Mouse (Mus musculus): ENCODE data around the gene Zfp422.

Zfp422 gene

DNA sequence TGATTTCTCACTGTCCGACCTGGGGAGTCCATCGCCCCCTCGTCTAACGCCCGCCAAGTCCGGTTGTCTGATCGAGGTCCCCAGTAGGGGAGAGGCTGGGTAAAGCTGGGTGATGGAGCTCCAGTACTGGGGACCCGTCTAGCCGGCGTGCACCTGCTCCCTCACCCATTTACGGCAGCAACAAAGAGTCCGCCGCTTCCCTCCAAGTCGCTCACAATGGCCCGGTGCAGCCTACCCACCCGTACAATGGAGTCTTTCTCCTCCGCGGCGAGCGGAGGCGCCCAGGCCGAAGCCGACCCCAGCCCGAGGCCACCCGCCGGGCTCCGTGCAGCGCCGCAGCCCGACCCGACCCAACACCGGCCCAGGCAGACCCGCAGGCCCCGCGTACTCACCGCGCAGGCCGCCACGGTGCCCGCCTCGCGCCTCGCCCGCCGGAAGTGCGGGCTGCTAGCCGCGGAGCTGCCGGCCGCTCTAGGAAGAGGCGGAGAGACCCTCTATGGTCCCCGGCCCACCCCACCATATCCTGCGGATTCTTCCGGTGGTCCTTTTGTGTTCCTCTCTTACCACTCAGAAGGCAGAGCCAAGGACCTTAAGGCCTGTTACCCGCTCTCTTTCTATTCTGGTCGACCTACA lies at the start of gene Zfp422:
Gene Zfp422 (minus strand): TSS at position 461 of the 633 bp plus-strand sequence.
- peak; percentile 85 to 87 for DNase-seq

DNA sequence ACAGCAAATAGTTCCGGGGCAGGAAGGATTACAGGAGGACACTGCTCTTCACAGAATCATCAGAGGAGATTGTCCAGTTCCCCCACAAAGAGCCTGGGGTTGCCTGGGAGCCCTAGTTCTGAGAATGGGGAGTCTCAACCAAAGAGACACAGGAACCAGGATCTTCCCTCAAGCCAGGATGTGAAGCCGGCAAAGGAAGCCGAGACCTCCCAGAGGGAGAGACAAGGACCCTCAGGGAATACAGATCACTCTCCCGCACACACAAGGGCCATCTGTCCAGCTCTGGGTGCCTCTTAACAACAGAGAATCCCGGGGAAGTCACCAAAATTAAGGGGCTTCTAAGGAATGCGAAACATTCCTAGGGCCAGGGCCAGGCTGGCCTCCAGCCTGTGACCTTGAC lies 48.5 kb upstream of the Zfp422 start:
- no peak for DNase-seq

DNA sequence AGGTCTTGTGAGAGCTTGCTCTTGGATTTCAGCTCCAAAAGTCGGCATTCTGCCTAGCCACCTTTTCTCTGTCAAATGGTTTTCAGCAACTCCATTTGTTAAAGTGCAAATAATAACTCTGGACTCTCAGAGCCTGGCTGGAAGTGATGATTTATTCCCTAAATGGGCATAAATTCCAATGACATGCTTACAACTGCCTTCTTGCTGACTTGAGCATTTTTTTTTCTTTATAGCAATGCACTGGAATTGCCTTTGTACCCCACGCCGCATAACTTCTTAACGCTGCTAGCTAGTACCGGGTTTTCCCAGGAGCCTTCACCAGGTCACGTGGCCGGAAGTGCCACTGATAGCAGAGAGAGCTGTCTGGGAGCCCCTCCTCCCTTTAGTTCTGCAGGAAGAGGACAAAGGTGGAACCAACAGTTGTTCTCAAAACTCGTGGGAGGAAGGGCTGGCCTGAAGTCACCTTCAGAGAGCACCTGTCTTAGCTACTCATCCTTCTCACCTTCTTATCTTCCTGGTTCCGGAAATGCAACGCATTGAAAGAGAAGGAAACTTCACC lies 47.6 kb upstream of the Zfp422 start:
- no peak for DNase-seq

DNA sequence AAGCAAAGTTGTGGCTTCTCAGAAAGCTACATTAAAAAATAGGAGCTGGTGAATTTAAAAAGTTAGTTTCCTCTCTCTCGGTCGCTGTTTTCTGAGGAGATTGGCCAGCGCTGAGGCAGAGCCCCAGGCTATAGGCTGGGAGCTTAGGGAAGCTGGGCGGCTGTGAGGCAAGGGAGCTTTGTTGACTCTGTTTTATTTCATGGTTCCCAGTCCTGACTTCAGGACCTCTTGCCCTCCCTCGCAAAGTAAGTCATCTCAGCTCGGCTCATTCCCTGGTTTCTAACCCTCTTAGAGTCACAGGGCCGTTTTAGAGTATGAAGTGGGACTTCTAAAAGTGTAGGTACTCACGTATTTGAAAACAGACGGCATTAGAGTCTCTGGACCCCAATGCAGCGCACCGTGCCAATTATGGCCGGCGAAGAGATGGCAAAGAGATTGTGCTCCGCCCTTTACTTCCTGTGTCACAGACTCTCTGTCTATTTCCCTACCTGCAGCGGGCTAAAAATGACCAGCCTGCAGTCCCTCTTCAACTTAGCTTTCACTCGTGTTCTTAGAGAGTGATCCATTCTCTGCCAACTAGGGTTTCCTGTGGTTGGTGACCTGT lies 45.6 kb upstream of the Zfp422 start:
- DNase-seq = no peak

DNA sequence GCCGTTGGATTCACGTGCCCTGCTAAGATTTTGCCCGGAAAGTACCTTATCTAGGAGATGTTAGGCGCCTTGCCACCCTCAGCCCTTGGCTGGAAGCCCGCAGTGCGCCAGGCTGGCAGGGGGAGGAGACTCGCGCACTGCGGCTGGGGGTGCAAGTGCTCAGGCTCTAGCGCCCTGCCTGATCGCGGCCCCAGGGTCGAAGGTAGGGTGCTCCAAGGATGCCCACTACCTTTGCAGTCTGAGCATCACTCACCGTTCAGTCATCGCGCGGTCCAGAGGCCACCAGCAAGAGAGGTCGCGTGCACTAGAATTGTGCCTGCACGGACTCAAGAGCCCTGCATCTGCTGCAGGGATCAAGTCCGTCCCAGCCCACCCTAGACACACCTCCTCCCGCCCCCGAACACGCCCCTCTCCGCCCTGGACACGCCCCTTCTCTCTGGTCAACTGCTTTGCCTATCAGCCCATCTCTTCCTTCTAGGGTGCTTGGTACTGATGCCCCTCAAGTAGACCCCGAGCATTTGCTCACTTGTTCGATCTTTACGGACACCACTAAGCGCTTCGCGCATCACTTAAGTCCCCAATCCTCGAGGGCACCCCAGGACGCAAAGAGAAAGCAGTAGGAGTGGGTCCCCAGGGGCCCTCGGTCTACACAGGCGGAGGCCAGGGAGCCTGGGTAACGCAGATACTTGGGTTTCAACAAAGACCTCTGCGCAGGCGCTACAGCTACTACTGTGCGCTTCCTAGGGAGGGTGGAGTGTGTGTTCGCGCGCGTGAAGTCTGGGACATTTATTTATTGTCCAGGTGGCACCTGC lies 44.9 kb upstream of the Zfp422 start, which contains the start of gene Rassf4:
Gene Rassf4 (minus strand): TSS at position 482 of the 812 bp plus-strand sequence.
- DNase-seq = peak; percentile 79 to 81

DNA sequence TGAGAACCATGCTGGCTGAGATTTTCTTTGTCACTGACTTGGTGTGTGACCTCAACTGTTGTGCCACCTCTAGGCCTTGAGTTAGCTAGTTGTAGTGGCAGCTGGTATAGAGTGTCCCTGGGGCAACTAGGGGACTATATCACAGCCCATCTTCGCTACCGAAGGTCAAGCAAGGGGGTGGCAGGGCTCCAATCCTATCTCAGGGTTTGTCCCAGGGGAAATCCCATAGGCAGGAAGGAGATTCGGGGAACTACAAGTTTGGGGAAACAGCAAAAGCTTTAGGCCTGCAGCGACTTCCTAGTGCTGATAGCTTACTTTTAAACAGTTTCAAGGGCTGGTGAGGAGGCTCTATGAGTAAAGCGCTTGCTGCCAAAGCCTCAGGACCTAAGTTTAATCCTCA lies 43.5 kb upstream of the Zfp422 start:
- peak; percentile 24 to 39 for DNase-seq

DNA sequence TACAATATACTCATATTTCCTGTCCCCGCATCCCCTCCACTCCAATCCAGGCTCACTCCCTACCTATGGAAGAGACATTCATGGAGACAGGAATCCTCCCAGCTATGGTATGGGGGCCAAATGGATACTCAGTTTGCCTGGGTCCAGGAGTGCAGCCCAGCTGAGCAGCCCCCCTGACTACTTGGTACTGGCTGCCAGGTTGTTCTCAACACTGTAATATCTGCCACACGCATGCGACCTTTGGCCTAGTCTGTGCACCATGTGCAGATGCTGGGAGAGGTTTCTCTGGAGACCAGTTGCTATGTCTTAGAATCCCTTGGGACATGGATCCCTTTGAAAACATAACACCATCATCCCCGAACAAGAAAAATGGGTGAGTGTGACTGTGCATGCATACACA lies 43.0 kb upstream of the Zfp422 start:
- DNase-seq = no peak

DNA sequence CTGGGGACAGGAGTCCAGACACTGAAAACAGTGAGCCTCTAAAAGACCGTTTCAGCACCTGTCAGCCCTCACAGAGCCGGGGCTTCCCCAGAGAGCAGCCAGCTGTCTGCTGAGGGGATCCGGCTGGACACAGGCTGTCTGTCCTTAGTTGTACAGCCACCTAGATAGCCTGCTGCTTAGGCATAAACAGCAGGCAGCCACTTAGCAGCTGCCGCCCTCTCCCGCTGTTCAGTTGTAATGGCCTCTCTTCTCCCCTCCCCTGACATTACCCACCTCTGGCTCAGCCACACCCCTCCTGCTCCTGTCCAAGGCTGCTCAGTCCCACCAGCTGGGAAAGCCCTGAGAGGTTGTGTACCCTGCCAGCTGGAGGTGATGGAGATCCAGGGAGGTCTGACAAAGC lies 42.2 kb upstream of the Zfp422 start:
- DNase-seq = peak; percentile 26 to 33

DNA sequence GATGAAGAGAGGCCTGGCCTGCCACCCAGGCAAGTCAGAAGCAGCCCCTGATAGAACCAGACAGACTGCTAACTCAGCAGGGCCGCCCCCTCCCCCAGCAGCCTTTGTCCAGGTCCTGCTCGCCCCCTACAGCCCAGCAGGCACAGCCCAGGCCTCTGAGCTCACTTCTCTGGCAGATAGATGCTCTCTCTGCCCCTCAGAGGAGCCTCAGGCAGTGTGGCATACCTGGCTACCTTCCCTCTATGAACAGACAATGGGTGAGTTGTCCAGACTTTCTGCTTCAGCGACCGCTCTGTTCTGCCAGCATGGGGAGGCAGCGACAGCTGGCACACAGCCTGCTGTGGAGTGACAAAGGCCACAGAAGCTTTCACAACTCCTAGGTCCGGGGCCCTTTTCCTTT lies 41.3 kb upstream of the Zfp422 start:
- peak; percentile 74 to 78 for DNase-seq

DNA sequence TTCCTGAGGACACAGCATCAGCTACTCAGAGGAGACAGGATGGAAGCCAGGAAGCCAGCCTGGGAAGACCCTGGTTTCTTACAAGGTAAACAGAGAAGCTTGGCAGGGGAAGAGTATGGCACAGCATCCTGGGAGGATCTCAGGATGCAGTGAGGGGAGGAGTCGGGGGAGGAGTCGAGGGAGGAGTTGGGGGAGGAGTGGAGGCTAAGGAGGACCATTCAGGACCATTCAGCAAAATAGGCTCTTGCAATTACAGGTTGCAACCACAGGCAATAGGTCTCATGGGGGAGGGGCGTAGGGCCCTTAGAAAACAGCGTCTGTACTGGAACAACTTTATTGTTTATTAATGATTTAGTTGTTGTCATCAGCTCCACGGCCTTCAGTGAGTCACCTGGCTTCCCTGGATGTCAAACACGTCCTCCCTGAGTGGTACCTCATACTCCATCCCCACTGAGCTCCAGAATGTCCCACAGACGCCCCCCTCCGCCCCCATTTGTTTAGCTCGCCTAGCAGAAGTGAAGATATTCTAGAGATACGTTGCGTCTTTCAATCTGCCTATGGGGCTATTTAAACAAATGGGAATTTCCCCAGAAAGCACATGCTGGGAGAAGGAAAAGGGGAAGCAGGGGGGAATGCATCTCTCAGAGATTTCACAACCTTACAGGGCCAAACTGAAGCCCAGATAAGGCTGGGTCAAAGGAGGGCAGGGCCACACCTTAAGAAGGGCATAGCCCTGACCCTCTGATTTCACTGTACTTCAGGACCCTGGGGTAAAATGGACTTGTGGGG lies 40.1 kb upstream of the Zfp422 start:
- DNase-seq = peak; percentile 28 to 42

DNA sequence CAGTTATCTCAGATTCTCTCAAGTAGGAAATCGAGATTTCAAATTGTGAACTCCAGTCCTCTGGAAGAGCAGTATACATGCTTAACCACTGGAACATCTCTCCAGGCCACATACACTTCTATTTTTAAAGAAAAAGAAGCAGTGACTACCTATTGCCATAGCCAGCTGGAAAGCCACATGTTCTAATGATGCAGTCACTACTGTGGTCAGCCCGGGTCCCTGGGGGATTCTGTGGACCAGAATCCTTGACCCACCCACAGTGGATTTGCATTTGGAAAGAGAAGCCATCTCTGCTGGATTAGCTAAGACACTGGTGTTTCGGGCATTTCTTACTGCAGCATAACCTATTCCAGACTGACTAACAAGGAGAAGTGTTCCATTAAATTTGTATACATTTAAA lies 38.6 kb upstream of the Zfp422 start:
- no peak for DNase-seq

DNA sequence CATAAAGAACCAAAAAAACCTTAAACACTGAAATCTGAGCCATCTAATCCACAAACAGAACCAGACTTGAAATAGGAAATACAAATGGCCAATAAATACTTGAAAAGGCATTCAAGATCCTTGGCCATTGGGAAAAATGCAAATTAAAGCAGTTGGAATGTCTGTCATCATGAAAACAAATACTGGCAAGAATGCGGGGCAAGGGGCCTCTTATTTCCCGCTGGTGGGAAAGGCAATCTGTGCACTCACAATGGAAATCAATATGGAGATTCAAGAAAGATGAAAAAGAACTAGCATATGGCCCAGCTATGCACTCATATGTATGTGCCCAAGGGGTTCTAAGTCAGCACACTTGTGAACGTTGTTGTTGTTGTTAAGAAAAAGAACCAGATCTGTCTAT lies 38.1 kb upstream of the Zfp422 start:
- DNase-seq = no peak

DNA sequence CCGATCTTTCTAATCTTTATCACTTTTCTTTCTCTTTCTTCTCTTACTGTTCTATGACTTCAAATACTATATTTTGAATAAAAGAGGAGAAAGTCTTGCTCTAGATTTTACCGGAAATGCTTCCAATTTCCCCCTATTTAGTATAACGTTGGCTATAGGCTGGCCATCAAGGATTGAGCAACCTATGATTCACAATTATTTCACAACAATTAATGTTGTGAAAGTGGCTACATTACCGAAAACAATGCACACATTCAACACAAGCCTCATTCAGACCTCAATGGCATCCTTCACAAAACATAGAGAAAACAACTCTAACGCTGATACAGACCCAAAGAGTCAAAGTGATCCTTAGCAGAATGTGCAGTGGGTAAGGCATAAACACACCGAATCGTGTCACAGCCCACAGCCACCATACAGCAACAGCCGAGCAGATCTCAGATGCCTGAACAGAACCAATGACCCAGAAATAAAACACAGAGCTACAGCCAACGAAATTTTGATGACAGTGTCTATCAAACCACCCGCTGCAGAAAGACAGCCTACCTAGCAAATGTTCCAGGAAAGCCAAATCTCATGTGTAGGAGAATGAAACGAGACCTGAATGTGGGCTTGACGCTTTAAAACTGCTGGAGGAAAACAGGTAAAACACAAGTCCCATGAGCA lies 37.4 kb upstream of the Zfp422 start:
- DNase-seq = no peak

DNA sequence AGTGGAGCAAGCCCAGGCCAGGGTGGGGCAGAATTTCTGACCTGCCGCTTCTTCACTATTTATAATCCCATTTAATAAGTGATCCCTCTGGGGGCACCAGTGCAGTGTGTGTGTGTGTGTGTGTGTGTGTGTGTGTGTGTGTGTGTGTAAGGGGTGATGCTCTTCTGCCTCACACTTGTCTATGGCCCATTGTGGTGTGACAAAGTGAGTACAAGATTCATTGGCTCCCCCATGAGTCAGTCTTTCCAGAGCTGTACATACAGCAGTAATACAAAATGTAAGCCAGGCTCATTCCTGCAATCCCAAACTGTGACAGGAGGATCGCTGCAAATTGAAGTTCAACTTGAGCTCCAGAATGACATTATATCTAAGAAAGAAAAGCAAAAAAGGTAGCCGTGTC lies 36.0 kb upstream of the Zfp422 start:
- DNase-seq = no peak

DNA sequence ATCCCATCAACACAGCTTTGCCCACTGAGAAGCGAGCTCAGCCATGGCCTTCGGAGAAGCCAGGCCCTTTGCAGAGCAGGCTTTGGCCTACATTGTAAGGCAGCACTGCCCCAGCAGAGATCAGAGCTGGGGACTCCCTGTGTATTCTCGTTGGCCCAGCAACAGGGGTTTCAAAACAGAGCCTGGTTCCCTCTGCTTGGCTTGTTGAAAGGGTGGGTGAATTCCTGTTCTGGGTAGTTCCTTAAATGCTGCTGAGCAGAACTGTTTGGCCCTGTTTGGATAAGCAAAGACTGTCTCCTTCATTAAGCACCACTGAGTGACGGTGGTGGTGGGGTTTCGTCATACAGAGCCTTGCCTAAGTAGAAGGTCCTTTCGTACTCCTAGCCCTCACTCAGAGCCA lies 35.2 kb upstream of the Zfp422 start:
- no peak for DNase-seq

DNA sequence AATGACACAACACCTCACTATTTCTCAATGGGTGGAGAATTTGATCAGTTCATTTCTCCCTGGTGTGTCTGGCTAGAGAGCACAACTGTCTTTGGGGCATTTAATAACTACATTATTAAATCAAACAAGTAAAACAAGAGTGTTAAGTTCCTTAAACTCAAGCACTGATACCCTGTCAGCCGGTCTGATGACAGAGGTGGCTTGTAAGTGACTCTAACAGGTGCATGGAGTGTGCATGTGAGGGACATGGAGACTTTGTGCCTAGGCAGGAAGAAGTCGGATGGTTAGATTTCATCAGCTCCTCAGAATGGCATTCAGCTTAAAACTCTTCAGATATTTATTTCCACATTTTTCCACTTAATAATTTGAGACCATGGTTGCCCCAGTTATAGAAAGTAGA lies 34.6 kb upstream of the Zfp422 start:
- DNase-seq = no peak

DNA sequence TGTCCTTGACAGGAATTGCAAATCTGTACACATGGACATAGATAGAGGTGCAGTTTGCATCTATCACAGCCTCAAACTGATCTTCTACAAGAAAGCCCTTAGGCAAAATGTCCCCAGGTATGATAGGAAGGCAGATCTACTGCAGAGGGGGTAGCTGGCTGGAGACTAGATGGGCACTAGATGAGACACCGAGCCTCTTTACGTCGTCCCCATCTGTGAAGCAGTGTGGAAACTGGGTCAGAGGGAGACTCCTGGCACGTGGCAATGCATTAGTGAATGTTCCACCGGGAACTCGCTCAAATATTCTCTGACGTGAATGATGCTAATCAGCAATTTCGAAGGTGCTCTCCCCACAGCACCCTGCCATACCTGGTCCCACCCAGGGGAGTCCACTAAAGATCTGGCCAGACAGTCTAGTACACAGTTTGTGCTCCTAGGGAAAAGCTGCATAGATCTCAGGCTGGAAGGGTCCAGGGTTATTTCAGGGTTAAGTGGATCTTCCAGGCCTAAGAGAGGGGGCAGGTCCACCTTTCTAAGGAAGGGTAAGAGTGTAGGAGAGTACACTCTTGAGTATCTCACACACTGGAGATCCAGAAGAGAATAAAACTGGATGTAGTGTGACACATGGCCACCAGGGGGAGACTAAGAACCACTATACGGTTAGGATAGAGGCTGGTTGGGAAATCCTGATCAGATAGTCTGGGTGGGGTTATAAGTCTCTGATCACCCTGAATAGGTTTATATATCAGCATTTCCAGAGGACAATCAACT lies 25.1 kb upstream of the Zfp422 start:
- peak; percentile 81 to 85 for DNase-seq

DNA sequence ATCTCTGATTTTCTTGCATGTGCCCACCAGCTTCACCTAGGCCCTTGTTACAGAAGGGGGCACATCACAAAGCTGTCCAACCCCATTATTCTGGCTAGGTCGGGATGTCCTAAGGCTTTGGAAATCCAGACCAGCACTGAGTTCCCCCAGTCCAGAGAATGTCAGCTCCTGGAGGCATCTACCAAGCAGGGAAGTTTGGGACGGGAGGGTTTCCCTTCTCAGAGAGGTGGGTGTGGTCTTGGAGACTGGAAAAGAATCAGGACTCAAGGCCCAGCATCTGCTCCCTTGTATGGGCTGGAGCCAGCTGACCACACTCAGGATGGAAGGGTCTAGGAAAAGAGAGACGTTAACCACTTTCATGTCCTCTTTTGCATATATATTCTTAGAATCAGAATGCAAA lies 24.4 kb upstream of the Zfp422 start:
- no peak for DNase-seq

DNA sequence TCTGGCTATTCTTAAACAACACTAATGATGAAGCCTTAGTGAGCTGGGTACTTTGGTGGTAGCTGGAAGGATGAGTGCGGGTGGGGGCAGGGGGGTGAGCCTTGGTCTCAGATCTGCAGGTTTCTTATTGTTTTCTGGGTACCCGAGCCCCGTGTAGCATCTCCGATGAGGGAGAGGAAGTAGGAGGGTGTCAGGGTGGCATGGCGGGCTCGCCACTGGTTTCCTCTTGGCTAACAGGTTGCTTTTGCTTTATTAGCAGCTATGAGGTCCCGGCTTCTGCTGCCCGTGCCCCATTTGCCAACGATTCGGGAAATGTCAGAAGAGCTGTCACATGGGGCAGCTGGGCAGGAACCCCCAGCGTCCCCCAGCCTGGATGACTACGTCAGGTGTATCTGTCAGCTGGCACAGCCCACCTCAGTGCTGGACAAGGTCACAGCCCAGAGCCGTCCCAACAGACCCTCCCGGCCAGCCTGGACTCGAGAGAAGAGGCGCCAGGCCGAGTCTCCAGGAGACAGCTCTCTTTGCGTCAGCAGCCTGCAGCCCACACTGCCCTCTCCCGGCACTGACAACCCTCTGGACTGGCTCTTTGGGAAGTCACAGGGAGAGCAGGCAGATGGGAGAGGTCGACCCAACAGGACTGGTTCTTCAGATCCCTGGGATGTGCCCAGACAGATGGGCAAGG lies 22.8 kb upstream of the Zfp422 start:
- DNase-seq = peak in 1 of 2 experiments; percentile 37

DNA sequence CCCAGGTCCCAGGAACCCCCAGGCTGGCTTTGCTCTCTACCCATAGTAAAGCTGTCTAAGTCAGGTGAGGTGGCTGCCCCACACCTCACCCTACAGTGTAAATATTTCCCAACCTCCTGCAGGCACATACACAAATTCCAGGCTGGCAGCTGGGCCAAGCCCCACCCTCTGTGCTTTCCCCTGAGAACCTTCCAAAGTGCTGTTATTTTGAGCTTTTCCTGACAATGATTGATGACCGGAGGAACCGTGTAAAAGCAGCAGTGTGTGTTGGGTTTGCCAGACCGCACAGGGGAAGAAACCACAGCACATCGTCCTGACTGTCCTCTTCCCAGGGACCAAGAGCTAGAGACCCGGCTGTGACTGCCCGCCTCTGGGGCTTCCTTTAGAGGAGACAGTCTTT lies 21.6 kb upstream of the Zfp422 start, which contains the start of gene Depp1:
Gene Depp1 (plus strand): TSS at position 204 of the 400 bp plus-strand sequence.
- no peak for DNase-seq

DNA sequence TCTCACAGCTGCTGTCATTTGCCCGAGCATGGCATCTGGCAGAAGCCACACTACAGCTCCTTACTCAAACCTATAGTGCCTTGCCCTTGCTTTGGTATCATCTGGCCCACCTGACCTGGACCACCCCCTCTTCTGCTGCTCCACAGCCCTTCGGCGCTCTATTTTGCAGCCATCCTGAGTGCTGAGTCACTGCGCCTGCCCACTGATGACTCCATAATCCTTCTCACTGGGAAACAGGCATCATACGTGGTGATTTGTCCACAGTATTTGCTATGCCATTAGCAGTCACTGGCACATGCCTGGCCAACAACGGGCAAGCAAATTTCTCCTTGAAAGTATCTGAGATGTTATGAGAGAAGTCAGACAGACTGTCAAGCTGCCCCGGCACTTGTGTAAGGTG lies 21.0 kb upstream of the Zfp422 start:
- DNase-seq = no peak

All from cerebellum, postnatal 14 days (tissue).